Mouse (Mus musculus): ENCODE data around the gene Htr3b. TPM values are rescaled to one million over a fixed set of nuclear protein-coding genes. Genes with fewer than 3 reads are reported as not detected.

Gene Htr3b
- total RNA-seq, 4 experiments from 2014 or later, result not detected

- DNase-seq (ENCODE audit: low spot score in 2 of 2), result no peak
Observed at GRCm38 (mm10) chr9:48928781-48929180, 36.0 kb downstream of the Htr3b start.

- DNase-seq (ENCODE audit: low spot score in 2 of 2), result no peak
Observed at GRCm38 (mm10) chr9:48916011-48916788, 48.6 kb downstream of the Htr3b start.

- DNase-seq (ENCODE audit: low spot score in 2 of 2), result peak in 1 of 2 experiments; percentile 69
Observed at GRCm38 (mm10) chr9:48910885-48911537, 53.8 kb downstream of the Htr3b start, which contains the start of gene Htr3a. TSS of gene Htr3a (minus strand) at chr9:48911099.

GRCm38 (mm10) chr9:48904421-48904820 lies 60.4 kb downstream of the Htr3b start:
- DNase-seq (ENCODE audit: low spot score in 2 of 2), result no peak

- DNase-seq (ENCODE audit: low spot score in 2 of 2), result no peak
Observed at GRCm38 (mm10) chr9:48903766-48904165, 61.0 kb downstream of the Htr3b start.

- DNase-seq (ENCODE audit: low spot score in 2 of 2), result no peak
Observed at GRCm38 (mm10) chr9:48898551-48898950, 66.2 kb downstream of the Htr3b start.

- DNase-seq (ENCODE audit: low spot score in 2 of 2), result no peak
Observed at GRCm38 (mm10) chr9:48895819-48896536, 68.8 kb downstream of the Htr3b start.

- no peak for DNase-seq (ENCODE audit: low spot score in 2 of 2)
Observed at GRCm38 (mm10) chr9:48894755-48895154, 70.0 kb downstream of the Htr3b start.

- peak; percentile 20 to 44 for DNase-seq (ENCODE audit: low spot score in 2 of 2)
Observed at GRCm38 (mm10) chr9:48893986-48894385, 70.8 kb downstream of the Htr3b start.

GRCm38 (mm10) chr9:48889093-48889492 lies 75.7 kb downstream of the Htr3b start:
- DNase-seq (ENCODE audit: low spot score in 2 of 2), result no peak

Other genes with a start within 250 kb of the Htr3b start
- gene Zbtb16, start 128.8 kb downstream of the Htr3b start, total RNA-seq (2022), result 10 to 100 TPM; 66.8 to 72.0 (median 69.8) TPM
- gene Htr3a, start 53.9 kb downstream of the Htr3b start, total RNA-seq (2022), result 1 to 10 TPM; 5.8 to 8.6 (median 6.9) TPM
- 10 to 100 TPM; 39.0 to 43.0 (median 41.7) TPM for gene Usp28, start 20.4 kb upstream of the Htr3b start, total RNA-seq (2022)
- gene Zw10, start 90.6 kb upstream of the Htr3b start, total RNA-seq (2022), result 10 to 100 TPM; 15.6 to 18.4 (median 16.9) TPM
- 1 to 10 TPM; 1.5 to 3.5 (median 2.8) TPM for gene Tmprss5, start 116.3 kb upstream of the Htr3b start, total RNA-seq (2022)